Mouse (Mus musculus) liver, postnatal 0 days (tissue): Measurements from ENCODE around the gene Gm6803.
"Not testable (repeated sequence)": the region's sequence is repeated elsewhere in the genome, so short reads cannot be mapped to it uniquely, and the experiment has no call there.

Experiments
- CTCF ChIP-seq: sonication (generic); IDR thresholded peaks from 2 replicates; pipeline ENCODE4 v1.5.1; 2016; ENCODE audit warnings: antibody characterized with exemption, low read depth
- EP300 ChIP-seq: IDR thresholded peaks from 2 replicates; pipeline ENCODE4 v1.6.1; 2016; ENCODE audit warnings: antibody characterized with exemption, low read depth, mild to moderate bottlenecking

DNA sequence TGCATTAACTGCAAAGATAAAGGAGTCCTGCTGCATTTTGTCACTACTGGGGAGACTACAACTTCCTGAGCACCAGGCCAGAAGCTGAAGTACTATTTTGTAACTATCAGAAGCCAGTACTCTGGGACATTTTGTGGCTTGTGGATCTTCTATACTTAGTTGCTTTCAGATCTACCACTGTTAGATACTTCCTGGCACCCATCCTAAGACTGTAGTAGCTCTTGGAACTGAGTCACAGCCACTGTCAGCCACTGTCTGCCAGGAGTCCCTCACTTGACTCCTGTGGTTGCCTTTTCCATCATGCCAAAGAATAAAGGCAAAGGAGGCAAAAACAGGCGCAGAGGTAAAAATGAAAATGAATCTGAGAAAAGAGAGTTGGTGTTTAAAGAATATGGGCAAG lies 7.0 kb downstream of the Gm6803 start, which contains the start of gene Gm2075:
- not testable (repeated sequence) for TF ChIP-seq CTCF, EP300
